8 mouse cellular contexts compared by ENCODE assay signal in the genomic region with DNA sequence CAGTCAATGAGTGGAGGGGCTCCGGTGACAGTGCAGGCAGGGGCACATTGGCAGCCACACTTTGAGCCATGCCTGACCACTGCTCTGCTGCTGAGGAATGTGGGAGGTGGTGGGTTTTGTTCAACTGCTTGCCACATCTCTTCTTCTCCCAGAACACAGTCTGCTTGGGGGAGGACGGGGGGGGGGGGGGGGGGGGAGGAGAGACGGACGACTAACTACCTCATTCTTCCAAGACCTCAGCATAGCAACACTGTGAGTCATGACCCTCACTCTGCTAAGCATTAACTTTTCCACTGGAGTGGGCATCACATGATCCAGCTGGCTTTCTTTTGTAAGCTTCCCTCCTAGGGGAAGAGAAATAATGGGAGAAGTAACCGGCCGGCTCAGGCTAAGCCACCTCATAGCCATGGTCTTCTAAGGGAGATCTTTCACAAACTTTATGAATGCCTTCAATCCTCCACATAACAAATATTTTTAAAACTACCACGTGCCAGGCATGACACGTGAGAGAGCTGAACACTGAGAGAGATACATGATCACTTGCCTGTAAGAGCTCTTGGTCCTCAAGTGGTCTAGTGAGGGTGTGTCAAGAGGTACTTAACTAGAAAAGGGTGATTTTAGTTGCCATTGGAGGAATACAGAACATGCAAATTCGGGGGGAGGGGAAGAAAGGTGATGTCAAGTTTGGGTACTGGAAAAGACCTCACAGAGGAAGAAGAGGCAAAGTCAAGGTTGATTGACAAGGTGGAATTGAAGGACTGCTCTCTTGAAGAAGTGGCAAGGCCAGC. TPM values are rescaled to one million over a fixed set of nuclear protein-coding genes. Genes with fewer than 3 reads are reported as not detected.
A peak's percentile ranks its signal among the peaks of the same experiment; 100 is the strongest.
DNase-seq lines count a peak whose midpoint lies in the region; ATAC-seq lines count a peak whose summit lies in the region.

No protein-coding gene starts in this region.

- 0 out of 2 replicates have a peak overlapping the region, but pooled peaks have one; percentile 34 for H3K27ac ChIP-seq in embryonic facial prominence, embryonic 15.5 days (replicated peaks)
- H3K27ac ChIP-seq in kidney, embryonic 15.5 days, result peak overlapping the region; percentile 91

- no peak overlapping the region for H3K4me3 ChIP-seq in embryonic facial prominence, embryonic 15.5 days (replicated peaks)
- no peak overlapping the region for H3K4me3 ChIP-seq in kidney, embryonic 15.5 days (replicated peaks)

- no peak overlapping the region for H3K9ac ChIP-seq in embryonic facial prominence, embryonic 15.5 days
- no peak overlapping the region for H3K9ac ChIP-seq in kidney, embryonic 15.5 days

- peaks cover 23% of the 10 kb centered on the region for H3K4me1 ChIP-seq in embryonic facial prominence, embryonic 15.5 days
- peaks cover 64% of the 10 kb centered on the region for H3K4me1 ChIP-seq in kidney, embryonic 15.5 days

- no peaks in the 10 kb centered on the region for H3K9me3 ChIP-seq in embryonic facial prominence, embryonic 15.5 days (replicated peaks)
- no peaks in the 10 kb centered on the region for H3K9me3 ChIP-seq in kidney, embryonic 15.5 days (replicated peaks)

- peak; percentile 68 for ATAC-seq in embryonic facial prominence, embryonic 15.5 days (ENCODE audit: insufficient number of reproducible peaks, low FRiP score, low TSS enrichment, low read depth)
- peak; percentile 77 for ATAC-seq in kidney, embryonic 15.5 days (replicated peaks; ENCODE audit: low FRiP score)

- 50% methylated on average over 8 of the region's 9 CpGs for WGBS in embryonic facial prominence, embryonic 15.5 days
- WGBS in kidney, embryonic 15.5 days, result 51% methylated on average over 7 of the region's 9 CpGs

- H3K36me3 ChIP-seq in embryonic facial prominence, embryonic 15.5 days, result no peaks in the 10 kb centered on the region
- no peaks in the 10 kb centered on the region for H3K36me3 ChIP-seq in kidney, embryonic 15.5 days

- DNase-seq in gastrocnemius, adult 18-20 months (ENCODE audit: low spot score), result peak; percentile 57
- DNase-seq in gastrocnemius, postnatal 4 days (ENCODE audit: low spot score in 2 of 2), result no peak
- DNase-seq in mesoderm, embryonic 11.5 days (ENCODE audit: low read depth, low spot score), result peak; percentile 30
- DNase-seq in frontal cortex, postnatal 14 days (ENCODE audit: low spot score in 2 of 2), result no peak
- DNase-seq in left cerebral cortex, adult 11 months (ENCODE audit: low spot score), result no peak
- DNase-seq in layer of hippocampus, adult 8-10 months (ENCODE audit: low spot score in 2 of 2), result no peak

- H3K27me3 ChIP-seq in embryonic facial prominence, embryonic 15.5 days, result no peaks in the 10 kb centered on the region
- no peaks in the 10 kb centered on the region for H3K27me3 ChIP-seq in kidney, embryonic 15.5 days

- H3K4me2 ChIP-seq in embryonic facial prominence, embryonic 15.5 days (replicated peaks), result no peak overlapping the region
- H3K4me2 ChIP-seq in kidney, embryonic 15.5 days, result no peak overlapping the region

RNA-seq across cellular contexts. Expression of a gene that starts 17.9 kb away (rescaled TPM):
- 1 to 10 TPM; 4.1 to 5.3 TPM for total RNA-seq in gastrocnemius, adult 18-20 months (2021)
- total RNA-seq in gastrocnemius, postnatal 4 days (2021), result 10 to 100 TPM; 20.7 to 21.8 TPM
- polyA plus RNA-seq in embryonic facial prominence, embryonic 15.5 days (2015; fragmentation: Nextera tagmentation; extraction: Ambion mirVana), result 16.2 and 17.4 TPM in 2 replicates
- 13.6 and 16.5 TPM in 2 replicates for polyA plus RNA-seq in kidney, embryonic 15.5 days (2015; fragmentation: Nextera tagmentation; extraction: Ambion mirVana)
- 1 to 10 TPM; 6.5 to 8.2 (median 6.7) TPM for total RNA-seq in layer of hippocampus, adult 8-10 months (2022)

RNA-seq across cellular contexts. Expression of a gene that starts 29.4 kb away (rescaled TPM):
- total RNA-seq in gastrocnemius, adult 18-20 months (2021), result not detected
- total RNA-seq in gastrocnemius, postnatal 4 days (2021), result 1 to 10 TPM; 7.0 to 8.1 TPM
- polyA plus RNA-seq in embryonic facial prominence, embryonic 15.5 days (2015; fragmentation: Nextera tagmentation; extraction: Ambion mirVana), result 17.6 and 18.1 TPM in 2 replicates
- 29.6 and 30.0 TPM in 2 replicates for polyA plus RNA-seq in kidney, embryonic 15.5 days (2015; fragmentation: Nextera tagmentation; extraction: Ambion mirVana)
- under 1 TPM; 0.12 to 0.61 (median 0.25) TPM for total RNA-seq in layer of hippocampus, adult 8-10 months (2022)

Comparison
In these comparisons a context has a peak if more than half of its experiments do, and no peak if none do; other contexts are left out.
1. DNase-seq: peak in gastrocnemius, adult 18-20 months (single experiment) and mesoderm, embryonic 11.5 days (single experiment); none in gastrocnemius, postnatal 4 days (0 of 2), frontal cortex, postnatal 14 days (0 of 2), left cerebral cortex, adult 11 months (single experiment) and layer of hippocampus, adult 8-10 months (0 of 2).
2. RNA of a gene that starts 29.4 kb away (total RNA-seq): 7.0 to 8.1 TPM in gastrocnemius, postnatal 4 days; 0.12 to 0.61 TPM in layer of hippocampus, adult 8-10 months and not detected in gastrocnemius, adult 18-20 months; every median in the first group is over 4 times any median in the second.